Mouse (Mus musculus): Measurements from ENCODE around the gene Nav3. TPM values are rescaled to one million over a fixed set of nuclear protein-coding genes. Genes with fewer than 3 reads are reported as not detected.

The Nav3 gene
- polyA plus RNA-seq, 1 experiment from 2014 or later: 13.2 TPM

- Histone ChIP-seq H3K4me3 (no peak overlapping the region), H3K27me3 (no peaks in the 10 kb centered on the region), H3K9ac (no peak overlapping the region), H3K9me3 (replicated peaks) (no peaks in the 10 kb centered on the region), H3K4me2 (no peak overlapping the region), H3K36me3 (ENCODE audit: poor library complexity, severe bottlenecking) (no peaks in the 10 kb centered on the region), H3K4me1 (no peaks in the 10 kb centered on the region), H3K27ac (no peak overlapping the region)
- ATAC-seq: no peak
- WGBS: 91% methylated on average over 4 of the region's 4 CpGs
Observed at GRCm38 (mm10) chr10:109876107-109876506, 579.9 kb downstream of the Nav3 start.

GRCm38 (mm10) chr10:109875312-109875830 lies 580.6 kb downstream of the Nav3 start:
- H3K4me3 ChIP-seq: no peak overlapping the region
- H3K27ac ChIP-seq: no peak overlapping the region
- no peak for ATAC-seq
- no peaks in the 10 kb centered on the region for H3K27me3 ChIP-seq
- H3K36me3 ChIP-seq (ENCODE audit: poor library complexity, severe bottlenecking): no peaks in the 10 kb centered on the region
- H3K4me2 ChIP-seq: no peak overlapping the region
- H3K9me3 ChIP-seq (replicated peaks): no peaks in the 10 kb centered on the region
- H3K9ac ChIP-seq: no peak overlapping the region
- H3K4me1 ChIP-seq: no peaks in the 10 kb centered on the region

GRCm38 (mm10) chr10:109874652-109875311 lies 581.2 kb downstream of the Nav3 start:
- no peaks in the 10 kb centered on the region for H3K36me3 ChIP-seq (ENCODE audit: poor library complexity, severe bottlenecking)
- H3K27me3 ChIP-seq: no peaks in the 10 kb centered on the region
- H3K4me3 ChIP-seq: no peak overlapping the region
- ATAC-seq: no peak
- WGBS: 65% methylated on average over 5 of the region's 5 CpGs
- H3K9ac ChIP-seq: no peak overlapping the region
- no peaks in the 10 kb centered on the region for H3K9me3 ChIP-seq (replicated peaks)
- no peak overlapping the region for H3K27ac ChIP-seq
- H3K4me1 ChIP-seq: no peaks in the 10 kb centered on the region
- no peak overlapping the region for H3K4me2 ChIP-seq

- ATAC-seq: no peak
- Histone ChIP-seq H3K9me3 (replicated peaks) (no peaks in the 10 kb centered on the region), H3K36me3 (ENCODE audit: poor library complexity, severe bottlenecking) (no peaks in the 10 kb centered on the region), H3K4me3 (no peak overlapping the region), H3K27me3 (no peaks in the 10 kb centered on the region), H3K4me1 (no peaks in the 10 kb centered on the region), H3K9ac (no peak overlapping the region), H3K4me2 (no peak overlapping the region), H3K27ac (no peak overlapping the region)
- 91% methylated on average over 2 of the region's 2 CpGs for WGBS
Observed at GRCm38 (mm10) chr10:109866063-109866462, 589.9 kb downstream of the Nav3 start.

GRCm38 (mm10) chr10:109865391-109865790 lies 590.6 kb downstream of the Nav3 start:
- no peak overlapping the region for H3K4me3 ChIP-seq
- 57% methylated on average over 1 of the region's 2 CpGs for WGBS

GRCm38 (mm10) chr10:109864708-109865107 lies 591.3 kb downstream of the Nav3 start:
- Histone ChIP-seq H3K9me3 (replicated peaks) (no peaks in the 10 kb centered on the region), H3K27me3 (no peaks in the 10 kb centered on the region), H3K36me3 (ENCODE audit: poor library complexity, severe bottlenecking) (no peaks in the 10 kb centered on the region), H3K27ac (no peak overlapping the region), H3K4me3 (no peak overlapping the region), H3K9ac (no peak overlapping the region), H3K4me1 (no peaks in the 10 kb centered on the region), H3K4me2 (no peak overlapping the region)
- 17% methylated on average over 4 of the region's 4 CpGs for WGBS
- peak; percentile 86 for ATAC-seq

More at GRCm38 (mm10) chr10:109865391-109865790, 590.6 kb downstream of the Nav3 start:
- Histone ChIP-seq H3K27me3 (no peaks in the 10 kb centered on the region), H3K9me3 (replicated peaks) (no peaks in the 10 kb centered on the region), H3K4me1 (no peaks in the 10 kb centered on the region), H3K4me2 (no peak overlapping the region), H3K27ac (no peak overlapping the region), H3K9ac (no peak overlapping the region), H3K36me3 (ENCODE audit: poor library complexity, severe bottlenecking) (no peaks in the 10 kb centered on the region)
- ATAC-seq: no peak

- Histone ChIP-seq H3K27ac (no peak overlapping the region), H3K9ac (no peak overlapping the region), H3K9me3 (replicated peaks) (no peaks in the 10 kb centered on the region), H3K27me3 (no peaks in the 10 kb centered on the region), H3K36me3 (ENCODE audit: poor library complexity, severe bottlenecking) (no peaks in the 10 kb centered on the region), H3K4me3 (no peak overlapping the region), H3K4me1 (no peaks in the 10 kb centered on the region), H3K4me2 (no peak overlapping the region)
- peak; percentile 41 for ATAC-seq
- WGBS: 57% methylated on average over 2 of the region's 2 CpGs
Observed at GRCm38 (mm10) chr10:109861275-109861674, 594.7 kb downstream of the Nav3 start.

GRCm38 (mm10) chr10:109858568-109858967 lies 597.4 kb downstream of the Nav3 start:
- H3K9me3 ChIP-seq (replicated peaks): no peaks in the 10 kb centered on the region
- H3K4me2 ChIP-seq: no peak overlapping the region
- H3K4me3 ChIP-seq: no peak overlapping the region
- H3K36me3 ChIP-seq (ENCODE audit: poor library complexity, severe bottlenecking): no peaks in the 10 kb centered on the region
- H3K27ac ChIP-seq: no peak overlapping the region
- H3K27me3 ChIP-seq: no peaks in the 10 kb centered on the region
- no peak for ATAC-seq
- H3K4me1 ChIP-seq: no peaks in the 10 kb centered on the region
- no peak overlapping the region for H3K9ac ChIP-seq
- 84% methylated on average over 2 of the region's 2 CpGs for WGBS

GRCm38 (mm10) chr10:109852392-109852791 lies 603.6 kb downstream of the Nav3 start:
- ATAC-seq: no peak
- Histone ChIP-seq H3K4me3 (no peak overlapping the region), H3K4me2 (no peak overlapping the region), H3K9ac (no peak overlapping the region), H3K27ac (no peak overlapping the region), H3K27me3 (no peaks in the 10 kb centered on the region), H3K4me1 (no peaks in the 10 kb centered on the region), H3K36me3 (ENCODE audit: poor library complexity, severe bottlenecking) (0 out of 2 replicates have a peak, but pooled peaks cover 3% of the 10 kb centered on the region), H3K9me3 (replicated peaks) (no peaks in the 10 kb centered on the region)
- 47% methylated on average over 7 of the region's 7 CpGs for WGBS

GRCm38 (mm10) chr10:109847631-109848030 lies 608.4 kb downstream of the Nav3 start:
- H3K27ac ChIP-seq: no peak overlapping the region
- 0 out of 2 replicates have a peak, but pooled peaks cover 3% of the 10 kb centered on the region for H3K36me3 ChIP-seq (ENCODE audit: poor library complexity, severe bottlenecking)
- 91% methylated on average over 4 of the region's 4 CpGs for WGBS
- no peak overlapping the region for H3K4me3 ChIP-seq
- no peak overlapping the region for H3K4me2 ChIP-seq
- no peaks in the 10 kb centered on the region for H3K27me3 ChIP-seq
- no peak overlapping the region for H3K9ac ChIP-seq
- no peak for ATAC-seq
- no peaks in the 10 kb centered on the region for H3K9me3 ChIP-seq (replicated peaks)
- peaks cover 6% of the 10 kb centered on the region; the same call in 1 of the 2 replicates for H3K4me1 ChIP-seq

GRCm38 (mm10) chr10:109843661-109844060 lies 612.3 kb downstream of the Nav3 start:
- Histone ChIP-seq H3K27me3 (no peaks in the 10 kb centered on the region), H3K4me1 (peaks cover 6% of the 10 kb centered on the region; the same call in 1 of the 2 replicates), H3K4me3 (no peak overlapping the region), H3K9me3 (replicated peaks) (no peaks in the 10 kb centered on the region), H3K4me2 (no peak overlapping the region), H3K27ac (no peak overlapping the region), H3K9ac (no peak overlapping the region), H3K36me3 (ENCODE audit: poor library complexity, severe bottlenecking) (no peaks in the 10 kb centered on the region)
- 73% methylated on average over 4 of the region's 4 CpGs for WGBS
- ATAC-seq: no peak

GRCm38 (mm10) chr10:109832768-109833291 lies 623.2 kb downstream of the Nav3 start:
- H3K4me1 ChIP-seq: peaks cover 16% of the 10 kb centered on the region
- H3K27ac ChIP-seq: peak overlapping the region; percentile 40; the same call in 1 of the 2 replicates
- no peaks in the 10 kb centered on the region for H3K9me3 ChIP-seq (replicated peaks)
- H3K9ac ChIP-seq: peak overlapping the region; percentile 66
- H3K36me3 ChIP-seq (ENCODE audit: poor library complexity, severe bottlenecking): no peaks in the 10 kb centered on the region
- 3% methylated on average over 18 of the region's 18 CpGs for WGBS
- peaks cover 9% of the 10 kb centered on the region; the same call in 1 of the 2 replicates for H3K27me3 ChIP-seq
- H3K4me3 ChIP-seq: peak overlapping the region; percentile 44
- H3K4me2 ChIP-seq: peak overlapping the region; percentile 72
- peak; percentile 84 for ATAC-seq
